Mouse (Mus musculus) liver, embryonic 14 days (tissue): Measurements from ENCODE around the gene Hnrnpll. TPM values are rescaled to one million over a fixed set of nuclear protein-coding genes. Genes with fewer than 3 reads are reported as not detected.

ENCODE experiments used
- polyA plus RNA-seq: library from polyadenylated mRNA; depleted of rRNA; stranded (reverse); fragments of >200 nt; gene quantifications from 2 replicates; pipeline ENCODE4 v1.2.3, GENCODE M21; 2012; rRNA removed

Gene Hnrnpll
- 24.7 and 26.6 TPM in 2 replicates for polyA plus RNA-seq

GRCm38 (mm10) chr17:80061783-80062619, at the start of gene Hnrnpll:
Gene Hnrnpll, minus strand, starts transcription at chr17:80062334.

Other genes with a start within 250 kb of the Hnrnpll start
- 20.9 and 23.1 TPM in 2 replicates for gene Atl2, start 166.2 kb downstream of the Hnrnpll start, polyA plus RNA-seq
- gene Galm, start 65.1 kb upstream of the Hnrnpll start, polyA plus RNA-seq: 12.5 and 15.5 TPM in 2 replicates
- gene Srsf7, start 145.0 kb upstream of the Hnrnpll start, polyA plus RNA-seq: 172 and 175 TPM in 2 replicates
- gene Ttc39d, start 145.1 kb upstream of the Hnrnpll start, polyA plus RNA-seq: 0.01 TPM in 1 of 2 replicates, not detected in the other
- 16.9 and 19.1 TPM in 2 replicates for gene Gemin6, start 162.1 kb upstream of the Hnrnpll start, polyA plus RNA-seq
- 3.8 TPM in 2 replicates for gene Morn2, start 227.9 kb upstream of the Hnrnpll start, polyA plus RNA-seq
- 5.0 and 5.1 TPM in 2 replicates for gene Dhx57, start 228.1 kb upstream of the Hnrnpll start, polyA plus RNA-seq
- 0.10 TPM in 2 replicates for gene Arhgef33, start 245.1 kb upstream of the Hnrnpll start, polyA plus RNA-seq